Mouse (Mus musculus) ovary, postnatal 10 days (tissue): ENCODE data around the gene Gm28374.
"Not testable (repeated sequence)": the region's sequence is repeated elsewhere in the genome, so short reads cannot be mapped to it uniquely, and the experiment has no call there.

Experiments
- DNase-seq: peaks from one replicate; pipeline ENCODE4 v3.0.0; 2022; ENCODE audit warnings: low spot score

The Gm28374 gene

GRCm38 (mm10) chr19:6082156-6082555 is at the start of gene Gm28374:
Gene Gm28374 (minus strand): TSS chr19:6082256.
- DNase-seq = no peak

DNA sequence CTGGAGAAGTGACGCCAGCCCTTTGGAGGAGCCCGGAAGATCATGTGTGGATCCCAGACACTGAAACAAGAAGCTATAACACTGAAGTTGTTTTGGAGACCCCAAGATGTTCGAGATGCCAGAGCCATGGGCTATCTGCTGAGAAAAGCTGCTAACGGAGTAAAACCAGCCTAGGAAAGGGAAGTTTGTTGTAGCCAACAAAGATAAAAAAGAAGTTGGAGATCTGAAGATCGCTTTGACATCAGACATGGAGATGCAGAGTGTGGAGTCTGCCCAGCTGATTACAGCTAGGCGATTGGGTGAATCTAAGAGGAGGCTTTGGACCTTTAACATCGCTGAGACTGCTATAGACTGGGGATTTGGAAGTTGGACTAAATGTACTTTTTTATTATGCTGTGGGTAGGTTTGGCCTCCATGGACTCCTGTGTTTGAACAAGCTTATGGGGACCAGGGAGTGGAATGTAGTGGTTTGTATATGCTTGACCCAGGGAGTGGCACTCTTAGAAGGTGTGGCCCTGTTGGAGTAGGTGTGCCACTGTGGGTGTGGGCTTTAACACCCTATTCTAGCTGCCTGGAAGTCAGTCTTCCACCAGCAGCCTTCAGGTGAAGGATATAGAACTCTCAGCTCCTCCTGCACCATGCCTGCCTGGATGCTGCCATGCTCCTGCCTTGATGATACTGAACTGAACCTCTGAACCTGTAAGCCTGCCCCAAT is 48.5 kb upstream of the Gm28374 start:
- DNase-seq = not testable (repeated sequence)

- DNase-seq = peak; percentile 92
Observed at GRCm38 (mm10) chr19:6127760-6128341, 45.8 kb upstream of the Gm28374 start, which contains the start of gene Snx15. Gene Snx15 (minus strand): TSS chr19:6128304.

DNA sequence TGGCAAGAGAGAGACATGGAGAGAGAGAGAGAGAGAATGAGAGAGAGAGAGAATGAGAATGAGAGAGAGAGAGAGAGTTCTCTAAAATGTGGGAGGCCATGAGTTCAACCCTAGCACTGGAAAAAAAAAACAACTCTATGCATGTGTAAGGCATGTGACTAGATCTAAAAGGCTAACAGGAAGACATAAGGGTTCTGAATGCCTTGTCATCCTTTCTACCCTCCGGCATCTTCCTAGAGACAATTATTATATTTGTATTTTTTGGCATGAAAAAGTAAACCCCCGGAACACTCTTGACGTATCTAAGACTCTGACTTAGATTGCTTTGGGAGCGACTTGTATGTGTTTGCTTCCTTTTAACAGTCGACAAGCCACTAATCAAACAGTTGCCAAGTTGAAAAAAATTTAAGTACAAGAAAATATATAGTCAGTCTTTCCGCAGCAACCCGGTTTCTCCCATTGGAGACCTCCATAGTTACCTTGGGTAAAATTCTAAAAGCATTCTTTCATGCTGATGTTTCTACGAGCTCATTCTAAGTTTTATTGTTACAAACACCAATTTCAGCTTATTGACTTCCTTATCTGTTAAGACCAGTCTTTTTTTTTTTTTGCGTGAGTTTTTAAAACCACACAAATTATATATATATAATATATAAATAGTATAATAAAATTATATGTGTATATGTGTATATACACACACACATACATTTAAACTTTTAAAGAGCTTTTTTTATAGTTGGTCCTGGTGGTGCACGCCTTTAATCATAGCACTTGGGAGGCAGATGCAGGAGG is 44.9 kb upstream of the Gm28374 start:
- no peak for DNase-seq

GRCm38 (mm10) chr19:6126289-6126688 is 44.2 kb upstream of the Gm28374 start:
- no peak for DNase-seq

DNA sequence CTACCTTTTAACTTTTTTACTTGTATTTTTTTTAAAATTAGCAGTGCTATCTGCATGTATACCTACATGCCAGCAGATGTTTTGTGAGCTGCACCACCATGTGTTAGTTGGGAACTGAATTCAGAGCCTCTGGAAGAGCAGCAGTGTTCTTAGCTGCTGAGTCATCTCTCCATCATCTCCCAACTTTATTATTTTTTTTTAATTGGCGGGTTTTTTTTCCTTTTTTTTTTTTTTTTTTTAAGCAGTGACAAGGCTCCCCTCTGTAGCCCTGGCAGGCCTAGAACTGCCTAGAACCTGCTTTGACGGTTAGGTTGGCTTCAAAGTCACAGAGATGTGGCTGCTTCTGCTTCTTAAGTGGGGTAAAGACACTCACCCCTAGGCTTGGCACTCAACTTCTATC is 42.8 kb upstream of the Gm28374 start:
- DNase-seq = no peak

- no peak for DNase-seq
Observed at GRCm38 (mm10) chr19:6123330-6123729, 41.3 kb upstream of the Gm28374 start.

DNA sequence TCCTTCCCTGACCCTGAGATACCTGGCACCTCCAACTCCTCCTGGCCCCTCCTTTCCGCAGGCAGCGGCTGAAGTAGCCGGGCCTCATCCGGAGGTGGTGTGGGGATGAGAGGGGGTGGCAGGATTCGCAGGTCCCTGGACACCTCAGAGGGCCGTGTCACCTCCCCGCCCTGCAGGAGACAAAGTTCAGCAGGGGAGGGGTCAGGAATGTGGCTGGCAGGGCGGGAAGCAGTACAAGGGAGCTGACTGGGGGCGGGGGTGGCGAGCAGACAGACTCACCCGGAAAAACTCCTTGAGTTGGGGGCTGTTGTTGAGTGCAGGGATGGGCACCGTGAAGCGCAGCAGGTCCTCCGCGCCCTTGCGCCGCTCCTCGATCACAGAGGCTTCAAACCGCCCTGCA is 39.7 kb upstream of the Gm28374 start:
- DNase-seq = no peak

- no peak for DNase-seq
Observed at GRCm38 (mm10) chr19:6118677-6119185, 36.7 kb upstream of the Gm28374 start.

GRCm38 (mm10) chr19:6117986-6118676 is 36.1 kb upstream of the Gm28374 start, which contains the start of gene Sac3d1:
Gene Sac3d1 (minus strand): TSS chr19:6118650.
- DNase-seq = peak; percentile 62

DNA sequence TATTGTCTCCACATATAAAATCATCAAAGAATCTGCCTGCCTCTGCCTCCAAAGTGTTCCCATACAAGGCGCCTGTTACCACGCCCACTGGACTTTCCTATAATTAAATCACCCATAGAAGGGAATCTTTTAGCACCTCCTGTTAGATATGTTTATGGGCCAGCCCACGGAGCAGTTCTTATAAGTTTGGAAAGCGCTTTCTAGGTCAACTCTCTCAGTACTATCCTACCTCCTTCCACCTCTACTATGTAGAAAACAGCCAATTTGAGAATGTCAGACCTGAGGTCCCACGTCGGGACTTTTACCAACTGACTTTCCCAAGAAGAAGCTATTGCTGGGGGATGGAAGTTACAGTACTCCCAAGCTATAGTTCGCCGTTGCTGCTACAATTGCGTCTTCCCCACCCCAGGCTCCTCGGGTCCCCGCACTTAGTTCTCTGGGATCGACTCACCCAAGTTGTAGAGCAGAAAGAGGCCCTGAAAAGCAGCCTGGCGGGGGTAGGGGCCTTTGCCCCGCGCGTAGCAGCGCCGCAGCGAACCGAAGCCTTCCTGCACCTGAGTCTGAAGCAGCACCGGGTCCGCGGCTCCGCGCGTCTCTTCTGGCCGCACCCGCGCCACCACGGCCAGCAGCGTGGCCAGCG is 35.4 kb upstream of the Gm28374 start:
- DNase-seq = no peak

DNA sequence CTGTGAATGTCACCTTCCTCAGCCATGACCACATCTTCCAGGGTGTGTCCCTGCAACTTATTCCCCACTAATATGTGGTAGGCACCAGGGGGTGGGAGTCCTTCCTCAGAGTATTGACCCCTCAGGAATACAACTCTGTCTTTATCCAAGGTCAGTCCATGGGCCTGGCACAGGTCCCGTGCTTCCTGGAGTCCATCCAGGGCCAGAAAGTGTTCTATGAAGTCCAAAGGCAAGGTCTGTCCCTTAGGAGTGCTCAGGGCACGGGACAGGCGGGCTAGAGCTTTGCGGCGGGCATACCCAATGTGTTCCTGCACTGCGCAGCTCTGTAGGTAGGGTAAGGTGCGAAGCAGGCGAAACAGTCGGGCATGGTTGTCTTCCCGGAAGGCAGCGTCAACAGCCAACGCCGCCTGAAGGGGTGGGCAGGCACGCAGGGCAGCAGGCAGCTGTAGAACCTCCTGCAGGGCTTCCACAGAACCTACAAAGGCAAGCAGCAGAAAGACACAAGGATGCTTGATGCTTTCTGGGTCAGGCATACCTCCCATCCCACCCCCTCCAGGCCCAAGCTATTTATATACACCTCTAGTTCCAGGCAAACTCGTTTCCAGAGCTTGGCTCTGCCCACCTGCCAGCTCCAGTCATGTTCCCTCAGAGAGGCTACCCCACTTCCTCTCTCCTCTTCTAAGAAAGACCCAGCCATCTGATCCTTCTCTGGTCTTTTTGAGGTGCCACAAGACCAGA is 34.2 kb upstream of the Gm28374 start:
- no peak for DNase-seq

DNA sequence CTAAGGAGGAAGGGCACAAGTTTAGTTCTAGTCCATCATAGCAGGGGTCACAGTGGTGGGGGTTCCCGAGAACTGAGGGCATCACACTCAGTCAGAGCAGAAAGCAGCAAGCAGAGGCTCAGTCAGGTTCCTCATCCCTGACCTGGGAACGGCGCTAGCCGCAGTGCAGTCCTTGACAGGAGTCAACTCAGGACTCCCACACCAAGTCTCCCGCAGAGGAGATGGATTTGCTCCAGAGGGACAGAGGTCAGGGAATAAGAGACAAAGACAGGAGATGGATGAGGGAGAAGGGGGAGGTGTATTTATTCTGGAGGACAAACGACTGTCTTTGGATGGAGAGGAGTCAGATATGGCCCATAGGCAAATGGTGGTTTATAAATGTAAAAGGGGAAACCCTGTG is 31.1 kb upstream of the Gm28374 start:
- no peak for DNase-seq

- no peak for DNase-seq
Observed at GRCm38 (mm10) chr19:6105586-6105985, 23.5 kb upstream of the Gm28374 start, which contains the start of gene Naaladl1. Gene Naaladl1 (plus strand): TSS chr19:6105782.

DNA sequence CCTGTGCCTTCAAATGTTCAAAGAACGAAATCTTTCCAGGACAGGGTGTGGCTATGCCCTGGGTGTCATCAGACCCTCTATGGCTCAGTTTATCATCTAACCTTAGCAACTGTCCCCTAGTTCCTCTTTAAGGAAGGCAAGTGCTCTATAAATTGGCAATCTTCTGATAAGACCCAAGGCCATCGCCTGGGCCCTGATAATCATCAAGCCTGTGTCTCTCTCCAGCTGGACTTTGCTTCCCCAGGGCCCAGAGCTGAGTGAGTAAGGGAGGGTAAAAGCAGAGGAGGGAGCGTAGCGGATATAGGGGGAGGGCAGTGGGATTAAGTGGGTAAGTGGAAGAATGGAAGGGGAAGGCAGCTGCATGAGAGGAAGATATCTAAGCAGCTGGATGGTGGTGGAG is 22.4 kb upstream of the Gm28374 start:
- DNase-seq = no peak

DNA sequence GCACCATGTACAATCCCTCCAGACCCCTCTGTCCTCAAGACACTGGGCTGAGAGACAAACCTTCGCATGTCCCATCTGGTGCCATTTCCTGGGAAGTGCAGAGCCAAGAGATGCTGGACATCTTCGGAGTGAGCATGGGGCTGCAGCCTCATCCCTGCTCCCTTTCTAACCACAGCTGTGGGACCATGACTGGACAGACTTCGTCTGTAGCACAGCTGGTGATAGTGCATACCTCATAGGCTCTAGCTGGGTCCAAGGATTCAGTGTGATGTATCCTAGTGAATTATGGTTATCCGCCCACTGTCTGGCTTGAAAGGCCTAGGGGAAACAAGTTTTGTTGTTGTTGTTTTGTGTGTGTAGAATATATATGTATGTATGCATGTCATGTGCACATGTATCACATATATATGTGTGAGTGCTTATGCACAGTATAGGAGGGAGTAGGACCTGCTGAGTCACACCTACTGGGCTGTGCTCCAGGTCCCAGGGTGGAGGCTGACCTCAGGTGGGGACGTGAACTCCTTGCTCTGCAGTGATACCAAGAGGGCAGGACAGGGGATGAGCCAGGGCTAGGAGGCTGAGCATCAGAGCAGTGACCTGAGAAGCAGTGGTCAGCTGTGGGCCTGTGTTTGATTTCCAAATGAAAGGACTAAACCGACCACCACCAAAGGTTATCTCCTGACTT is 20.3 kb upstream of the Gm28374 start:
- no peak for DNase-seq

DNA sequence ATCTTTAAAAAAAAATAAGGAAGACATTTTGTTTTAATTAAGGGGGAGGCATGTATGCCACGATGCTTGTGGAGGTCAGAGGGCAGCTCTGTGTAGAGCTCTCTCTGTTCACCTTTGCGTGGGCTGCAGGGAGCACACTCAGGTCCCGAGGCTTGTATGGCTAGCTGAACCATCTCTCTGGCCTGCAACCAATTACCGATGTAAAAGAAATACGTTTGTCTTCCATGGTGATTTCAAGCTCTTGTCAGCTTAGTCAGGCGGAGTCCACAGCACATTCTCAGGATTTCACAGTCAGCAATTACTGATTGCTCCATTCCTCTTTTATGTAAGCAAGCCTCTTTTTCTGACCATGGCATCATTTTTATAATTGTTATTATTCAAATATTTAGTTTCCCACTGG is 19.1 kb upstream of the Gm28374 start:
- no peak for DNase-seq

GRCm38 (mm10) chr19:6097847-6098246 is 15.8 kb upstream of the Gm28374 start:
- DNase-seq = no peak

GRCm38 (mm10) chr19:6094119-6094518 is 12.1 kb upstream of the Gm28374 start, which contains the start of gene AC131692.1:
Gene AC131692.1 (plus strand): TSS chr19:6094419.
- no peak for DNase-seq

GRCm38 (mm10) chr19:6088841-6089240 is 6.8 kb upstream of the Gm28374 start:
- no peak for DNase-seq
